Mouse (Mus musculus) hindbrain, postnatal 0 days (tissue): ENCODE measurements around the gene Rhbdf2. TPM values are rescaled to one million over a fixed set of nuclear protein-coding genes. Genes with fewer than 3 reads are reported as not detected.

Source experiments
- ATAC-seq: fragments of 200-750 bp; cut with Nextera tagmentation; 2 replicates; pipeline ENCODE4 v1.8.0; 2017; ENCODE audit warnings: mild to moderate bottlenecking, moderate TSS enrichment, moderate library complexity
- DNase-seq: peaks from one replicate; pipeline ENCODE4 v3.0.0-alpha.2; 2015; ENCODE audit warnings: low spot score
- H3K27ac ChIP-seq: fragments of 300-500 bp; sonication (generic); 2 replicates; pipeline ENCODE4 v1.5.1; 2014; ENCODE audit warnings: mild to moderate bottlenecking
- H3K27me3 ChIP-seq: fragments of 300-500 bp; sonication (generic); 2 replicates; pipeline ENCODE4 v1.6.1; 2014; ENCODE audit warnings: low read length, mixed read lengths; ENCODE audit not compliant: insufficient read depth
- H3K36me3 ChIP-seq: fragments of 300-500 bp; sonication (generic); 2 replicates; pipeline ENCODE4 v1.6.1; 2014; ENCODE audit warnings: low read length, mixed read lengths; ENCODE audit not compliant: insufficient read depth
- H3K4me1 ChIP-seq: fragments of 300-500 bp; sonication (generic); 2 replicates; pipeline ENCODE4 v1.6.1; 2014; ENCODE audit warnings: antibody characterized with exemption, low read length, mixed read lengths; ENCODE audit not compliant: insufficient read depth
- H3K4me2 ChIP-seq: fragments of 300-500 bp; sonication (generic); 2 replicates; pipeline ENCODE4 v1.6.1; 2014; ENCODE audit warnings: low read depth, mild to moderate bottlenecking, low read length, moderate library complexity, mixed read lengths
- H3K4me3 ChIP-seq: fragments of 300-500 bp; sonication (generic); 2 replicates; pipeline ENCODE4 v1.5.1; 2014; ENCODE audit warnings: low read length
- H3K9ac ChIP-seq: fragments of 300-500 bp; sonication (generic); replicated peaks from 2 replicates; pipeline ENCODE4 v1.6.1; 2014; ENCODE audit warnings: mild to moderate bottlenecking, low read length, moderate library complexity, mixed read lengths
- H3K9me3 ChIP-seq: fragments of 300-500 bp; sonication (generic); 2 replicates; pipeline ENCODE4 v1.6.1; 2016; ENCODE audit warnings: low read length, mixed read lengths
- CTCF ChIP-seq: IDR thresholded peaks from 2 replicates; pipeline ENCODE4 v1.5.1; 2016; ENCODE audit warnings: antibody characterized with exemption, control low read depth, low read depth
- WGBS: fragments of 180-500 bp; shearing (Covaris S2); extraction: QIAGEN DNeasy Blood & Tissue Kit; methylation state at CpG from one replicate; pipeline ENCODE4 v1.1.7; 2014; 5-methylcytosine and 5-hydroxymethylcytosine counted together
- polyA plus RNA-seq: library from polyadenylated mRNA; unstranded; fragments of >200 nt; fragmentation: Nextera tagmentation; extraction: Ambion mirVana; gene quantifications from 2 replicates; pipeline ENCODE4 v1.2.1, GENCODE M21; 2015
- total RNA-seq: library from RNA; depleted of rRNA; stranded (reverse); fragments of >200 nt; gene quantifications from 2 replicates; pipeline ENCODE4 v1.2.3, GENCODE M21; 2014

Rhbdf2 gene
- total and polyA plus RNA-seq, 2 experiments from 2014 or later, result 1.6 to 3.8 TPM

GRCm38 (mm10) chr11:116648976-116649375, 22.2 kb upstream of the Rhbdf2 start:
- 69% methylated on average over 10 of the region's 10 CpGs for WGBS
- Histone ChIP-seq H3K4me3 (no peak overlapping the region), H3K27ac (no peak overlapping the region), H3K9ac (no peak overlapping the region), H3K36me3 (no peaks in the 10 kb centered on the region; the same call in 1 of the 2 replicates), H3K27me3 (no peaks in the 10 kb centered on the region), H3K4me2 (no peak overlapping the region), H3K9me3 (no peaks in the 10 kb centered on the region), H3K4me1 (peaks cover 12% of the 10 kb centered on the region; the same call in 1 of the 2 replicates)
- ATAC-seq, result no peak
- TF ChIP-seq CTCF, result no peak
- DNase-seq, result no peak

- H3K4me1 ChIP-seq, result 0 out of 2 replicates have a peak, but pooled peaks cover 12% of the 10 kb centered on the region
- no peak overlapping the region for H3K9ac ChIP-seq
- WGBS, result 59% methylated on average over 18 of the region's 18 CpGs
- TF ChIP-seq CTCF, result no peak
- H3K4me3 ChIP-seq, result no peak overlapping the region
- H3K4me2 ChIP-seq, result no peak overlapping the region
- no peaks in the 10 kb centered on the region for H3K9me3 ChIP-seq
- DNase-seq (no peak), ATAC-seq (no peak)
- no peaks in the 10 kb centered on the region for H3K27me3 ChIP-seq
- H3K36me3 ChIP-seq, result no peaks in the 10 kb centered on the region; the same call in 1 of the 2 replicates
- no peak overlapping the region for H3K27ac ChIP-seq
Observed at GRCm38 (mm10) chr11:116648213-116648921, 21.5 kb upstream of the Rhbdf2 start.

- Histone ChIP-seq H3K4me2 (no peak overlapping the region), H3K27ac (no peak overlapping the region), H3K4me3 (no peak overlapping the region), H3K36me3 (no peaks in the 10 kb centered on the region; the same call in 1 of the 2 replicates), H3K9ac (no peak overlapping the region), H3K27me3 (no peaks in the 10 kb centered on the region), H3K4me1 (0 out of 2 replicates have a peak, but pooled peaks cover 8% of the 10 kb centered on the region), H3K9me3 (no peaks in the 10 kb centered on the region)
- DNase-seq (no peak), ATAC-seq (no peak)
- 60% methylated on average over 10 of the region's 11 CpGs for WGBS
- no peak for TF ChIP-seq CTCF
Observed at GRCm38 (mm10) chr11:116647340-116647991, 20.6 kb upstream of the Rhbdf2 start.

- Histone ChIP-seq H3K4me3 (no peak overlapping the region), H3K9ac (no peak overlapping the region), H3K9me3 (no peaks in the 10 kb centered on the region), H3K4me1 (0 out of 2 replicates have a peak, but pooled peaks cover under 1% of the 10 kb centered on the region), H3K27ac (no peak overlapping the region), H3K27me3 (no peaks in the 10 kb centered on the region), H3K36me3 (no peaks in the 10 kb centered on the region; the same call in 1 of the 2 replicates), H3K4me2 (no peak overlapping the region)
- ATAC-seq (no peak), DNase-seq (no peak)
- TF ChIP-seq CTCF, result no peak
- 87% methylated on average over 7 of the region's 7 CpGs for WGBS
Observed at GRCm38 (mm10) chr11:116646771-116647170, 20.0 kb upstream of the Rhbdf2 start.

- ATAC-seq, result no peak
- WGBS, result 77% methylated on average over 11 of the region's 11 CpGs
- no peak for DNase-seq
Observed at GRCm38 (mm10) chr11:116646136-116646535, 19.3 kb upstream of the Rhbdf2 start.

GRCm38 (mm10) chr11:116645446-116646110, 18.8 kb upstream of the Rhbdf2 start:
- no peak overlapping the region for H3K4me2 ChIP-seq
- 67% methylated on average over 8 of the region's 8 CpGs for WGBS

More at GRCm38 (mm10) chr11:116646136-116646535, 19.3 kb upstream of the Rhbdf2 start:
- no peak overlapping the region for H3K4me3 ChIP-seq
- TF ChIP-seq CTCF, result no peak
- no peaks in the 10 kb centered on the region for H3K27me3 ChIP-seq
- H3K9ac ChIP-seq, result no peak overlapping the region
- H3K9me3 ChIP-seq, result no peaks in the 10 kb centered on the region
- no peaks in the 10 kb centered on the region for H3K4me1 ChIP-seq
- no peak overlapping the region for H3K27ac ChIP-seq
- H3K4me2 ChIP-seq, result no peak overlapping the region
- H3K36me3 ChIP-seq, result no peaks in the 10 kb centered on the region; the same call in 1 of the 2 replicates

More at GRCm38 (mm10) chr11:116645446-116646110, 18.8 kb upstream of the Rhbdf2 start:
- TF ChIP-seq CTCF, result no peak
- DNase-seq, result no peak
- no peak for ATAC-seq
- no peak overlapping the region for H3K9ac ChIP-seq
- H3K4me1 ChIP-seq, result no peaks in the 10 kb centered on the region
- H3K4me3 ChIP-seq, result no peak overlapping the region
- no peaks in the 10 kb centered on the region; the same call in 1 of the 2 replicates for H3K36me3 ChIP-seq
- H3K27ac ChIP-seq, result no peak overlapping the region
- no peaks in the 10 kb centered on the region for H3K27me3 ChIP-seq
- H3K9me3 ChIP-seq, result no peaks in the 10 kb centered on the region
